Comparison of ENCODE assay signal across 8 mouse cellular contexts in the genomic region with DNA sequence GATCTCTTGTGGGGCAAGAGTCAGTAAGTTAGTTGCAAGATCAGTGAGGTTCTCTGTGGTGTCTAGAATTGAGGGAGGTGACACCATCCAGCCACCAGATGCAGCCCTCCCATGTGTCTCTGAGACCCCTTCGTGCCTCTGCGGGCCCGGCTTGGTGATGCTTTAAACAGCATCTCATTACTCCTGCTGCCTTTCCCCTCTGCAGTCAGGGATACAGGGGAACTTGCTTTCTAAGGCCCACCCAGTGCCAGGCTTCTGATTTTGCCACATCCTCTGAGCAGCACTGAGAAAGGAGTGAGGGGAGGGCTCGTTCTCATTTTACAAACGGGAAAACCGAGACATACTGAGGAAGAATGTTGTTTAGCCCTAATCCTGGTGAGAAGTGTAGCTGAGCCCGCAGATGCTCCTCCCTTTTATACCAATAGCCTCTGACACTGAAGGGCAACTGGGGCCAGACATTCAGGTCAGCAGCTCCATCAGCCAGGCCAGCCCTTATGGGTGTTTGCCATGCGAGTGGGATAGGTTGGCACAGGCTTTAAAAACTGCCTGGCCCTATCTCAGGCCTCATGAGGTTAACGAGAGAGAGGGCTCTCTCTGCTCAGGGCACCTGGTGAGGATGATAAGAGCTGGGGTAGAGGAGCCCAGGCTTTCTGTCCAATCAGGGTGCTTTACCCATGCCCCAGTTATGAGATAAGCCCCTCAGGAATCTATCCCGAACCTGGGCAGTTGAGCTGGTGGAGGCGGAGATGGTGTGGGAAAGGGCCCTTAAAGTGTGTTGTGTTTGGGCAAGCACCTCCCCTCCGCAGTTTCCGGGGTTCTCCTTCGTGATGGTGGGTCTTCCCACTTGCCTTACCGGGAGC. TPM values are rescaled to one million over a fixed set of nuclear protein-coding genes. Genes with fewer than 3 reads are reported as not detected.
DNase-seq lines count a peak whose midpoint lies in the region; ATAC-seq lines count a peak whose summit lies in the region.

No protein-coding gene starts in this region.

- DNase-seq in 416B (ENCODE audit: low read depth) (peak; percentile 52), NIH3T3 (ENCODE audit: low read depth) (peak; percentile 47)
- peak; percentile 84 to 87 for DNase-seq in spleen, postnatal 4 days (ENCODE audit: low spot score in 2 of 2)
- no peak for DNase-seq in right cerebral cortex, postnatal 25 days
- no peak for DNase-seq in thymus, postnatal 25 days
- DNase-seq in embryo, embryonic 9.5 days (ENCODE audit: extremely low spot score): no peak

- H3K27me3 ChIP-seq in heart, embryonic 12.5 days (replicated peaks): peaks cover 92% of the 10 kb centered on the region
- H3K27me3 ChIP-seq in liver, embryonic 12.5 days (replicated peaks): peaks cover 57% of the 10 kb centered on the region

- H3K36me3 ChIP-seq in heart, embryonic 12.5 days: no peaks in the 10 kb centered on the region
- peaks cover 40% of the 10 kb centered on the region for H3K36me3 ChIP-seq in liver, embryonic 12.5 days

- peaks cover 48% of the 10 kb centered on the region for H3K4me1 ChIP-seq in heart, embryonic 12.5 days (replicated peaks)
- H3K4me1 ChIP-seq in liver, embryonic 12.5 days: peaks cover 90% of the 10 kb centered on the region

- 0 out of 2 replicates have a peak, but pooled peaks cover 4% of the 10 kb centered on the region for H3K9me3 ChIP-seq in heart, embryonic 12.5 days (replicated peaks)
- no peaks in the 10 kb centered on the region for H3K9me3 ChIP-seq in liver, embryonic 12.5 days (replicated peaks)

- peak overlapping the region; percentile 54 for H3K9ac ChIP-seq in heart, embryonic 12.5 days
- peak overlapping the region; percentile 92 for H3K9ac ChIP-seq in liver, embryonic 12.5 days

- peak overlapping the region; percentile 78 for H3K4me2 ChIP-seq in heart, embryonic 12.5 days
- H3K4me2 ChIP-seq in liver, embryonic 12.5 days: peak overlapping the region; percentile 84

- ATAC-seq in heart, embryonic 12.5 days (ENCODE audit: insufficient number of reproducible peaks, low FRiP score): peak; percentile 61
- ATAC-seq in liver, embryonic 12.5 days: peak; percentile 91

- no peak overlapping the region for H3K27ac ChIP-seq in heart, embryonic 12.5 days (ENCODE audit: poor library complexity, severe bottlenecking)
- peak overlapping the region; percentile 99 for H3K27ac ChIP-seq in liver, embryonic 12.5 days

- WGBS in heart, embryonic 12.5 days: 16% methylated on average over 15 of the region's 15 CpGs
- WGBS in liver, embryonic 12.5 days (ENCODE audit: insufficient replicate concordance): 5% methylated on average over 15 of the region's 15 CpGs

- peak overlapping the region; percentile 49 for H3K4me3 ChIP-seq in heart, embryonic 12.5 days
- H3K4me3 ChIP-seq in liver, embryonic 12.5 days: peak overlapping the region; percentile 85

RNA-seq across cellular contexts. Expression of gene Tnfaip2, which starts 1.0 kb away (rescaled TPM):
- polyA plus RNA-seq in heart, embryonic 12.5 days (2016; fragmentation: Nextera tagmentation; extraction: Ambion mirVana): 7.4 and 12.0 TPM in 2 replicates
- polyA plus RNA-seq in liver, embryonic 12.5 days (2016; fragmentation: Nextera tagmentation; extraction: Ambion mirVana): 88.6 and 94.9 TPM in 2 replicates

RNA-seq across cellular contexts. Expression of gene Exoc3l4, which starts 26.4 kb away (rescaled TPM):
- 8.5 and 10.1 TPM in 2 replicates for polyA plus RNA-seq in heart, embryonic 12.5 days (2016; fragmentation: Nextera tagmentation; extraction: Ambion mirVana)
- 15.5 and 18.2 TPM in 2 replicates for polyA plus RNA-seq in liver, embryonic 12.5 days (2016; fragmentation: Nextera tagmentation; extraction: Ambion mirVana)

RNA-seq across cellular contexts. Expression of gene Lbhd2, which starts 36.6 kb away (rescaled TPM):
- polyA plus RNA-seq in heart, embryonic 12.5 days (2016; fragmentation: Nextera tagmentation; extraction: Ambion mirVana): 0.31 TPM in 1 of 2 replicates, not detected in the other
- 0.28 TPM in 1 of 2 replicates, not detected in the other for polyA plus RNA-seq in liver, embryonic 12.5 days (2016; fragmentation: Nextera tagmentation; extraction: Ambion mirVana)

RNA-seq across cellular contexts. Expression of gene Gm266, which starts 42.4 kb away (rescaled TPM):
- polyA plus RNA-seq in heart, embryonic 12.5 days (2016; fragmentation: Nextera tagmentation; extraction: Ambion mirVana): 2.1 and 2.4 TPM in 2 replicates
- 1.8 and 2.4 TPM in 2 replicates for polyA plus RNA-seq in liver, embryonic 12.5 days (2016; fragmentation: Nextera tagmentation; extraction: Ambion mirVana)

Comparison
In these comparisons a context has a peak if more than half of its experiments do, and no peak if none do; other contexts are left out.
1. DNase-seq: peak in 416B (single experiment), NIH3T3 (single experiment) and spleen, postnatal 4 days (2 of 2); none in right cerebral cortex, postnatal 25 days (single experiment), thymus, postnatal 25 days (single experiment) and embryo, embryonic 9.5 days (single experiment).